Comparison of ENCODE assay signal across 9 mouse cellular contexts in the genomic region with DNA sequence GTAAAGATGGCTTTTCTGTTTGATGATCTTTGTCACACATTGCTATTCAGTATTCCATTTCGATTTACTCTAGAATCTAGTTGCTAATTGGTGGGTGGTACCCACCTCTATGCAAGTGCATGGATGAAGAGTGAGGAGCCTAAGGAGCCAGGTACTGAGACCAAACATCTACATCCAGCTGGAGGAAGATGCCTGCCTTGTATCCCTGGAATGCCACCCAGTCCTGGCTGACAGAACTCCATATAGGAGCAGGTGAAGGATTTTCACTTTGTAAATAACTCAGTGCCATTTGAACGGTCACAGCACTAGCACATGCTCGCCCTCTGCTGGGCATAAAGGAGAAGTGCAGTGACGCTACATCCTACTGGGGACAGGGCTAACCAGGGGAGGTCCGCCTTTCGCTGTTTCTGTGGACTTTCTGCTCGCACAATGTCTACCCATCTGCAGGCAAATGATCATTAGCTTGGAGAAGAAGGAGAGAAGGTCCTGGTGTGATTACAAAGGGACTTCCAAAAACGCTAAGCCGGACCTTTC. TPM values are rescaled to one million over a fixed set of nuclear protein-coding genes. Genes with fewer than 3 reads are reported as not detected.
A peak's percentile ranks its signal among the peaks of the same experiment; 100 is the strongest.
DNase-seq lines count a peak whose midpoint lies in the region; ATAC-seq and TF ChIP-seq lines count a peak whose summit lies in the region.
"Had no signal": no experiment of that assay in that cellular context is flagged by ENCODE, and none has a peak within 500 bp of the region (broad histone marks: within the 10 kb centered on the region; RNA-seq: fewer than 3 reads in every experiment).

No protein-coding gene starts in this region.

- 18% methylated on average over 9 of the region's 9 CpGs for WGBS in hindbrain, postnatal 0 days
- WGBS in lung, embryonic 14.5 days, result 16% methylated on average over 9 of the region's 9 CpGs

- no peak overlapping the region for H3K9ac ChIP-seq in hindbrain, postnatal 0 days (replicated peaks; ENCODE audit: low read length)
- H3K9ac ChIP-seq in lung, embryonic 14.5 days, result no peak overlapping the region
- H3K9ac ChIP-seq: heart, embryonic 13.5 days had no signal

- H3K36me3 ChIP-seq in hindbrain, postnatal 0 days (ENCODE audit: insufficient read depth, low read length), result no peaks in the 10 kb centered on the region
- H3K36me3 ChIP-seq in lung, embryonic 14.5 days (ENCODE audit: insufficient read depth), result no peaks in the 10 kb centered on the region
- H3K36me3 ChIP-seq: heart, embryonic 13.5 days had no signal

- peak; percentile 71 for ATAC-seq in hindbrain, postnatal 0 days
- peak; percentile 69; the same call in 1 of the 2 replicates for ATAC-seq in lung, embryonic 14.5 days (ENCODE audit: insufficient read depth)

- H3K9me3 ChIP-seq in hindbrain, postnatal 0 days (ENCODE audit: low read length), result no peaks in the 10 kb centered on the region
- no peaks in the 10 kb centered on the region for H3K9me3 ChIP-seq in lung, embryonic 14.5 days (ENCODE audit: low read depth, low read length)
- H3K9me3 ChIP-seq: heart, embryonic 13.5 days had no signal

- H3K27ac ChIP-seq in hindbrain, postnatal 0 days, result no peak overlapping the region
- no peak overlapping the region for H3K27ac ChIP-seq in lung, embryonic 14.5 days (ENCODE audit: low read depth)
- H3K27ac ChIP-seq: heart, embryonic 13.5 days had no signal

- H3K27me3 ChIP-seq in hindbrain, postnatal 0 days (ENCODE audit: insufficient read depth, low read length), result no peaks in the 10 kb centered on the region
- 0 out of 2 replicates have a peak, but pooled peaks cover 5% of the 10 kb centered on the region for H3K27me3 ChIP-seq in lung, embryonic 14.5 days (ENCODE audit: insufficient read depth, low read length)

- H3K4me3 ChIP-seq in hindbrain, postnatal 0 days (ENCODE audit: low read length), result no peak overlapping the region
- H3K4me3 ChIP-seq in lung, embryonic 14.5 days (ENCODE audit: low read depth, low read length), result no peak overlapping the region
- H3K4me3 ChIP-seq: heart, embryonic 13.5 days had no signal

- no peaks in the 10 kb centered on the region for H3K4me1 ChIP-seq in hindbrain, postnatal 0 days (ENCODE audit: insufficient read depth, low read length)
- no peaks in the 10 kb centered on the region for H3K4me1 ChIP-seq in lung, embryonic 14.5 days (ENCODE audit: insufficient read depth)

- DNase-seq in ovary, postnatal 14 days (ENCODE audit: low spot score), result peak; percentile 33
- DNase-seq in ovary, postnatal 10 days (ENCODE audit: low spot score), result no peak
- peak; percentile 24 for DNase-seq in adrenal gland, postnatal 25 days
- peak; percentile 86 for DNase-seq in embryo, embryonic 10.5 days (ENCODE audit: low spot score)
- peak; percentile 85 for DNase-seq in hindbrain, postnatal 0 days (ENCODE audit: low spot score)
- peak; percentile 90 for DNase-seq in lung, embryonic 14.5 days
- DNase-seq in retina, postnatal 1 day, result peak; percentile 79
- DNase-seq in T-cell, adult 2 months (ENCODE audit: low spot score), result no peak

- H3K4me2 ChIP-seq in hindbrain, postnatal 0 days (ENCODE audit: low read depth, low read length), result no peak overlapping the region
- H3K4me2 ChIP-seq in lung, embryonic 14.5 days, result no peak overlapping the region
- H3K4me2 ChIP-seq: heart, embryonic 13.5 days had no signal

- peak; percentile 99 for TF ChIP-seq CTCF in hindbrain, postnatal 0 days (IDR thresholded peaks at IDR 0.05; ENCODE audit: low read depth)
- TF ChIP-seq CTCF in lung, embryonic 14.5 days (IDR thresholded peaks at IDR 0.05; ENCODE audit: low read depth), result peak; percentile 99

RNA-seq across cellular contexts. Expression of gene Kcna5, which starts 16.7 kb away (rescaled TPM):
- 1.7 and 3.5 TPM in 2 replicates for total RNA-seq in adrenal gland, postnatal 25 days (2021)
- 4.8 and 7.3 TPM in 2 replicates for total RNA-seq in hindbrain, postnatal 0 days (2014; rRNA removed)
- 3.4 and 3.6 TPM in 2 replicates for polyA plus RNA-seq in hindbrain, postnatal 0 days (2015; fragmentation: Nextera tagmentation; extraction: Ambion mirVana)
- 2.7 and 2.8 TPM in 2 replicates for polyA plus RNA-seq in lung, embryonic 14.5 days (2014; fragmentation: Nextera tagmentation; extraction: Ambion mirVana)

Comparison
In these comparisons a context has a peak if more than half of its experiments do, and no peak if none do; other contexts are left out.
1. DNase-seq: peak in ovary, postnatal 14 days (single experiment), adrenal gland, postnatal 25 days (single experiment), embryo, embryonic 10.5 days (single experiment), hindbrain, postnatal 0 days (single experiment), lung, embryonic 14.5 days (single experiment) and retina, postnatal 1 day (single experiment); none in ovary, postnatal 10 days (single experiment) and T-cell, adult 2 months (single experiment).